Comparison of ENCODE assay signal across 9 mouse cellular contexts in genomic region chr1:156521796-156522517, GRCm38 (mm10). TPM values are rescaled to one million over a fixed set of nuclear protein-coding genes. Genes with fewer than 3 reads are reported as not detected.
A peak's percentile ranks its signal among the peaks of the same experiment; 100 is the strongest.
DNase-seq lines count a peak whose midpoint lies in the region; ATAC-seq lines count a peak whose summit lies in the region.
"Had no signal": no experiment of that assay in that cellular context is flagged by ENCODE, and none has a peak within 500 bp of the region (broad histone marks: within the 10 kb centered on the region; RNA-seq: fewer than 3 reads in every experiment).

No protein-coding gene starts in this region.

- no peaks in the 10 kb centered on the region for H3K36me3 ChIP-seq in lung, embryonic 16.5 days (ENCODE audit: control insufficient read depth, insufficient read depth, low read length)
- H3K36me3 ChIP-seq: limb, embryonic 12.5 days had no signal

- H3K27me3 ChIP-seq in lung, embryonic 16.5 days (ENCODE audit: control insufficient read depth, insufficient read depth, low read depth, low read length), result no peaks in the 10 kb centered on the region
- H3K27me3 ChIP-seq: limb, embryonic 12.5 days had no signal

- no peaks in the 10 kb centered on the region for H3K9me3 ChIP-seq in lung, embryonic 16.5 days (ENCODE audit: control insufficient read depth, low read length)
- H3K9me3 ChIP-seq: limb, embryonic 12.5 days had no signal

- peak overlapping the region; percentile 39; the same call in 1 of the 2 replicates for H3K27ac ChIP-seq in lung, embryonic 16.5 days (ENCODE audit: low read length)
- H3K27ac ChIP-seq: limb, embryonic 12.5 days had no signal

- 0 out of 2 replicates have a peak overlapping the region, but pooled peaks have one; percentile 11 for H3K9ac ChIP-seq in lung, embryonic 16.5 days (ENCODE audit: low read length)
- H3K9ac ChIP-seq: limb, embryonic 12.5 days had no signal

- peak overlapping the region; percentile 20 for H3K4me3 ChIP-seq in lung, embryonic 16.5 days (ENCODE audit: low read length)
- H3K4me3 ChIP-seq: limb, embryonic 12.5 days had no signal

- ATAC-seq in inflammation-experienced regulatory T-cells, adult 6 months, result peak; percentile 89
- peak; percentile 59; the same call in 1 of the 2 replicates for ATAC-seq in lung, embryonic 16.5 days (ENCODE audit: low read depth)

- peak; percentile 51 to 57 for DNase-seq in B cell, adult 2 months
- DNase-seq in NIH3T3 (ENCODE audit: low read depth), result peak; percentile 34
- peak; percentile 30 to 45 for DNase-seq in thymus, postnatal 10 days (ENCODE audit: low spot score in 2 of 2)
- no peak for DNase-seq in cerebellum, postnatal 25 days
- DNase-seq in embryo, embryonic 10.5 days (ENCODE audit: low spot score), result no peak
- no peak for DNase-seq in ovary, postnatal 10 days (ENCODE audit: low spot score)

- peak overlapping the region; percentile 41 for H3K4me2 ChIP-seq in lung, embryonic 16.5 days (ENCODE audit: low read depth, low read length)
- H3K4me2 ChIP-seq: limb, embryonic 12.5 days had no signal

- 26% methylated on average over 15 of the region's 15 CpGs for WGBS in lung, embryonic 16.5 days

- 0 out of 2 replicates have a peak, but pooled peaks cover 7% of the 10 kb centered on the region for H3K4me1 ChIP-seq in lung, embryonic 16.5 days (replicated peaks; ENCODE audit: control insufficient read depth, insufficient read depth, low read length)
- H3K4me1 ChIP-seq: limb, embryonic 12.5 days had no signal

RNA-seq across cellular contexts. Expression of gene Gm10031, which starts 1.9 kb away (rescaled TPM):
- polyA plus RNA-seq in inflammation-experienced regulatory T-cells, adult 6 months (2017; shearing (Covaris generic)), result 1 to 10 TPM in 2 of 3 experiments, under 1 TPM in 1; 0.90 to 8.2 (median 7.2) TPM
- 0.34 and 0.69 TPM in 2 replicates for polyA plus RNA-seq in lung, embryonic 16.5 days (2015; fragmentation: Nextera tagmentation; extraction: Ambion mirVana)

RNA-seq across cellular contexts. Expression of gene Abl2, which starts 36.6 kb away (rescaled TPM):
- 1 to 10 TPM; 2.8 to 6.1 (median 4.6) TPM for polyA plus RNA-seq in inflammation-experienced regulatory T-cells, adult 6 months (2017; shearing (Covaris generic))
- 3.5 and 4.2 TPM in 2 replicates for polyA plus RNA-seq in lung, embryonic 16.5 days (2015; fragmentation: Nextera tagmentation; extraction: Ambion mirVana)

RNA-seq across cellular contexts. Expression of gene Soat1, which starts 47.8 kb away (rescaled TPM):
- polyA plus RNA-seq in inflammation-experienced regulatory T-cells, adult 6 months (2017; shearing (Covaris generic)), result 10 to 100 TPM; 48.8 to 63.8 (median 56.9) TPM
- polyA plus RNA-seq in lung, embryonic 16.5 days (2015; fragmentation: Nextera tagmentation; extraction: Ambion mirVana), result 38.7 and 38.9 TPM in 2 replicates

Comparison
In these comparisons a context has a peak if more than half of its experiments do, and no peak if none do; other contexts are left out.
1. DNase-seq: peak in B cell, adult 2 months (2 of 2), NIH3T3 (single experiment) and thymus, postnatal 10 days (2 of 2); none in cerebellum, postnatal 25 days (0 of 2), embryo, embryonic 10.5 days (single experiment) and ovary, postnatal 10 days (single experiment).